12 mouse cellular contexts compared by ENCODE assay signal in the genomic region with DNA sequence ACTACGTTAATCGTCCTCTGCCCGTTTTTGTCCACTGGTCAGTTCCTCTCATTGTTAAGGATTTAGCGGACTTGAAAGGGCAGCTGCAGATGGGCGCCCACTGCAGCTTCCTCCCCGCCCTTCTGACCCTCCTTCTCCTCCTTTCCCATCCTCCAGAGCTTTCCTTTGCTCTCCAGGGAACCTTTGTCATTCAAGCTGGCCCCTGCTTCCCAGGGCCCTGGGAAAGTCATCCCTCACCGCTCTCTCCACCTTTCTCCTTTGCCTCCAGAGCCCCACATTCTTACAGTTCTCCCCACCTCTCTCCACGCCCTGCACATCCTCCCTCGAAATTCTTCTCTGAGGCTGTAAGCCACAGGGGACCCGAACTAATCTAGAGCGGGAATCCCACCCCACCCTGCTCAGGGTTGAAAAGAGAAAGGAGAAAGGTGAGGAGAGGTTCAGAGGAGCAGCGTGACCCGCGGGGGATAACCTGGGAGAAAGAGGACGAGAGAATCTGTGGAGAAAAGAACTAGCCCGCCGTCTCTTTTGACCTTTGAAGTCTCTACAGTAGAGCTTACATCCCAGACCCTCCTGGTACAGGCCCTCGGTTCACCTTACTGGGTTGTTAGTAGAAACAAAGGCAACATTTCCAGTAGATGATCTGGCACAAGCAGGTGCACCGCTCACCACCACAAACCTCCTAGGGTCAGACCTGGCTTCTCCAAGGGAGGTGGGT. TPM values are rescaled to one million over a fixed set of nuclear protein-coding genes. Genes with fewer than 3 reads are reported as not detected.
DNase-seq lines count a peak whose midpoint lies in the region; ATAC-seq and TF ChIP-seq lines count a peak whose summit lies in the region.
"Had no signal": no experiment of that assay in that cellular context is flagged by ENCODE, and none has a peak within 500 bp of the region (broad histone marks: within the 10 kb centered on the region; RNA-seq: fewer than 3 reads in every experiment).

No protein-coding gene starts in this region.

- ATAC-seq in lung, embryonic 16.5 days (ENCODE audit: low read depth): no peak
- no peak for ATAC-seq in hindbrain, embryonic 13.5 days (ENCODE audit: low FRiP score)
- ATAC-seq in neural tube, embryonic 12.5 days (ENCODE audit: low FRiP score, low read depth): 0 out of 2 replicates have a peak, but pooled peaks have one; percentile 24
- ATAC-seq: inflammation-experienced regulatory T-cells, adult 6 months had no signal

- H3K36me3 ChIP-seq in heart, embryonic 10.5 days: no peaks in the 10 kb centered on the region
- no peaks in the 10 kb centered on the region for H3K36me3 ChIP-seq in lung, embryonic 16.5 days (ENCODE audit: control insufficient read depth, insufficient read depth, low read length)
- no peaks in the 10 kb centered on the region for H3K36me3 ChIP-seq in hindbrain, embryonic 13.5 days
- no peaks in the 10 kb centered on the region for H3K36me3 ChIP-seq in neural tube, embryonic 12.5 days

- peak overlapping the region; percentile 23; the same call in 1 of the 2 replicates for H3K9ac ChIP-seq in lung, embryonic 16.5 days (ENCODE audit: low read length)
- peak overlapping the region; percentile 46 for H3K9ac ChIP-seq in hindbrain, embryonic 13.5 days
- no peak overlapping the region for H3K9ac ChIP-seq in neural tube, embryonic 12.5 days

- H3K4me3 ChIP-seq in heart, embryonic 10.5 days: peak overlapping the region; percentile 44
- no peak overlapping the region for H3K4me3 ChIP-seq in lung, embryonic 16.5 days (ENCODE audit: low read length)
- no peak overlapping the region for H3K4me3 ChIP-seq in lung, adult 2 months (replicated peaks; ENCODE audit: extremely low read depth, low read depth, low read length)
- no peak overlapping the region for H3K4me3 ChIP-seq in hindbrain, embryonic 13.5 days
- no peak overlapping the region for H3K4me3 ChIP-seq in neural tube, embryonic 12.5 days

- no peak for TF ChIP-seq CTCF in lung, adult 2 months (IDR thresholded peaks at IDR 0.05; ENCODE audit: insufficient read depth, low read length)

- H3K4me2 ChIP-seq in lung, embryonic 16.5 days (ENCODE audit: low read depth, low read length): no peak overlapping the region
- H3K4me2 ChIP-seq in hindbrain, embryonic 13.5 days: peak overlapping the region; percentile 8; the same call in 1 of the 2 replicates
- peak overlapping the region; percentile 62 for H3K4me2 ChIP-seq in neural tube, embryonic 12.5 days (replicated peaks)

- H3K9me3 ChIP-seq in heart, embryonic 10.5 days: no peaks in the 10 kb centered on the region
- no peaks in the 10 kb centered on the region for H3K9me3 ChIP-seq in lung, embryonic 16.5 days (ENCODE audit: control insufficient read depth, low read length)
- no peaks in the 10 kb centered on the region for H3K9me3 ChIP-seq in hindbrain, embryonic 13.5 days
- no peaks in the 10 kb centered on the region for H3K9me3 ChIP-seq in neural tube, embryonic 12.5 days

- WGBS in heart, embryonic 10.5 days: 10% methylated on average over 19 of the region's 19 CpGs
- WGBS in lung, embryonic 16.5 days: 26% methylated on average over 19 of the region's 19 CpGs
- 42% methylated on average over 19 of the region's 19 CpGs for WGBS in lung, adult 2 months
- 6% methylated on average over 19 of the region's 19 CpGs for whole genome bisulfite sequencing in hindbrain, embryonic 13.5 days
- WGBS in neural tube, embryonic 12.5 days: 2% methylated on average over 19 of the region's 19 CpGs

- peak overlapping the region; percentile 91 for H3K27ac ChIP-seq in heart, embryonic 10.5 days
- peak overlapping the region; percentile 88 for H3K27ac ChIP-seq in lung, embryonic 16.5 days (ENCODE audit: low read length)
- H3K27ac ChIP-seq in hindbrain, embryonic 13.5 days: no peak overlapping the region
- no peak overlapping the region; the same call in 1 of the 2 replicates for H3K27ac ChIP-seq in neural tube, embryonic 12.5 days

- no peak for TF ChIP-seq POLR2A in lung, adult 2 months (IDR thresholded peaks at IDR 0.05; ENCODE audit: borderline replicate concordance, extremely low read depth, low read depth, low read length)

- no peak for DNase-seq in heart, embryonic 10.5 days (ENCODE audit: low spot score)
- no peak for DNase-seq in heart, postnatal 10 days
- no peak for DNase-seq in lung, adult 2 months
- no peak for DNase-seq in thymus, postnatal 4 days
- DNase-seq in urinary bladder, postnatal 4 days (ENCODE audit: low spot score in 2 of 2): no peak
- DNase-seq: cerebellum, adult 18-20 months; layer of hippocampus, postnatal 36 days; lung, postnatal 4 days had no signal

- peaks cover 9% of the 10 kb centered on the region; the same call in 1 of the 2 replicates for H3K27me3 ChIP-seq in heart, embryonic 10.5 days (ENCODE audit: insufficient read depth, poor library complexity, severe bottlenecking)
- H3K27me3 ChIP-seq in lung, embryonic 16.5 days (ENCODE audit: control insufficient read depth, insufficient read depth, low read depth, low read length): no peaks in the 10 kb centered on the region; the same call in 1 of the 2 replicates
- H3K27me3 ChIP-seq in hindbrain, embryonic 13.5 days: peaks cover 48% of the 10 kb centered on the region
- H3K27me3 ChIP-seq in neural tube, embryonic 12.5 days (replicated peaks): peaks cover 9% of the 10 kb centered on the region

- intact Hi-C loops in heart, postnatal 10 days (cut with DNase I): no loop called here

- peaks cover 93% of the 10 kb centered on the region for H3K4me1 ChIP-seq in heart, embryonic 10.5 days
- H3K4me1 ChIP-seq in lung, embryonic 16.5 days (replicated peaks; ENCODE audit: control insufficient read depth, insufficient read depth, low read length): peaks cover 23% of the 10 kb centered on the region
- no peaks in the 10 kb centered on the region for H3K4me1 ChIP-seq in lung, adult 2 months (ENCODE audit: control insufficient read depth, insufficient read depth, low read length)
- peaks cover 38% of the 10 kb centered on the region for H3K4me1 ChIP-seq in hindbrain, embryonic 13.5 days (replicated peaks)
- peaks cover 26% of the 10 kb centered on the region for H3K4me1 ChIP-seq in neural tube, embryonic 12.5 days

RNA-seq across cellular contexts. Expression of a gene that starts 36.7 kb away (rescaled TPM):
- polyA plus RNA-seq in heart, embryonic 10.5 days (2016; fragmentation: Nextera tagmentation; extraction: Ambion mirVana): 549 and 607 TPM in 2 replicates
- 1 to 10 TPM; 5.1 to 7.7 TPM for total RNA-seq in heart, postnatal 10 days (2021)
- polyA plus RNA-seq in lung, embryonic 16.5 days (2015; fragmentation: Nextera tagmentation; extraction: Ambion mirVana): 89.7 and 95.7 TPM in 2 replicates
- 32.0 and 39.0 TPM in 2 replicates for polyA plus RNA-seq in lung, adult 2 months (2012; rRNA removed)
- polyA plus RNA-seq in hindbrain, embryonic 13.5 days (2015; fragmentation: Nextera tagmentation; extraction: Ambion mirVana): 94.4 and 96.5 TPM in 2 replicates
- 122 and 128 TPM in 2 replicates for polyA plus RNA-seq in neural tube, embryonic 12.5 days (2016; fragmentation: Nextera tagmentation; extraction: Ambion mirVana)

Comparison
In these comparisons a context has a peak if more than half of its experiments do, and no peak if none do; other contexts are left out.
1. H3K27ac ChIP-seq: peak in heart, embryonic 10.5 days (single experiment) and lung, embryonic 16.5 days (single experiment); none in hindbrain, embryonic 13.5 days (single experiment) and neural tube, embryonic 12.5 days (single experiment).